Mouse (Mus musculus): ENCODE data around the gene Tssk3.

GRCm38 (mm10) chr4:129502901-129503444, 12.2 kb upstream of the Tssk3 start:
- no peak for TF ChIP-seq CTCF (IDR thresholded peaks at IDR 0.05; ENCODE audit: low read depth)
- TF ChIP-seq EP300 (IDR thresholded peaks at IDR 0.05; ENCODE audit: low read depth): no peak

Measured in liver, embryonic 14.5 days (tissue).